Mouse (Mus musculus): Measurements from ENCODE around the gene Stambpl1. TPM values are rescaled to one million over a fixed set of nuclear protein-coding genes. Genes with fewer than 3 reads are reported as not detected.

Stambpl1 gene
- polyA plus RNA-seq, 1 experiment from 2014 or later: 2.0 TPM

GRCm38 (mm10) chr19:34254101-34254879 lies 62.3 kb downstream of the Stambpl1 start:
- WGBS: 49% methylated on average over 14 of the region's 14 CpGs
- Histone ChIP-seq H3K4me2 (ENCODE audit: low read depth, low read length, severe bottlenecking) (no peak overlapping the region), H3K27me3 (ENCODE audit: control insufficient read depth, insufficient read depth, low read length) (no peaks in the 10 kb centered on the region), H3K4me1 (replicated peaks; ENCODE audit: control insufficient read depth, insufficient read depth, low read length) (no peaks in the 10 kb centered on the region), H3K4me3 (ENCODE audit: low read depth, low read length) (no peak overlapping the region), H3K36me3 (ENCODE audit: control insufficient read depth, insufficient read depth, low read length) (no peaks in the 10 kb centered on the region), H3K9ac (ENCODE audit: low read length) (no peak overlapping the region), H3K9me3 (ENCODE audit: control insufficient read depth, low read length) (no peaks in the 10 kb centered on the region), H3K27ac (ENCODE audit: low read depth, low read length) (no peak overlapping the region)
- DNase-seq (ENCODE audit: low spot score) (no peak), ATAC-seq (replicated peaks; ENCODE audit: low FRiP score) (no peak)

- H3K27ac ChIP-seq (ENCODE audit: low read depth, low read length): no peak within 1 kb of the TSS
- H3K9me3 ChIP-seq (ENCODE audit: control insufficient read depth, low read length): no peaks in the 10 kb centered on the region
- H3K27me3 ChIP-seq (ENCODE audit: control insufficient read depth, insufficient read depth, low read length): no peaks in the 10 kb centered on the region
- no peak within 1 kb of the TSS for H3K9ac ChIP-seq (ENCODE audit: low read length)
- no peak for ATAC-seq (replicated peaks; ENCODE audit: low FRiP score)
- DNase-seq (ENCODE audit: low spot score): no peak
- no peaks in the 10 kb centered on the region for H3K36me3 ChIP-seq (ENCODE audit: control insufficient read depth, insufficient read depth, low read length)
- H3K4me3 ChIP-seq (ENCODE audit: low read depth, low read length): no peak within 1 kb of the TSS
- WGBS: 66% methylated on average over 16 of the region's 16 CpGs
- H3K4me2 ChIP-seq (ENCODE audit: low read depth, low read length, severe bottlenecking): no peak within 1 kb of the TSS
- H3K4me1 ChIP-seq (replicated peaks; ENCODE audit: control insufficient read depth, insufficient read depth, low read length): no peaks in the 10 kb centered on the region
Measured at GRCm38 (mm10) chr19:34254880-34255681, 63.1 kb downstream of the Stambpl1 start, which contains the start of gene Acta2. Gene Acta2 (minus strand): TSS chr19:34255590.

- no peaks in the 10 kb centered on the region for H3K4me1 ChIP-seq (replicated peaks; ENCODE audit: control insufficient read depth, insufficient read depth, low read length)
- H3K4me2 ChIP-seq (ENCODE audit: low read depth, low read length, severe bottlenecking): no peak overlapping the region
- 87% methylated on average over 5 of the region's 5 CpGs for WGBS
- H3K27me3 ChIP-seq (ENCODE audit: control insufficient read depth, insufficient read depth, low read length): no peaks in the 10 kb centered on the region
- H3K9me3 ChIP-seq (ENCODE audit: control insufficient read depth, low read length): no peaks in the 10 kb centered on the region
- no peak overlapping the region for H3K27ac ChIP-seq (ENCODE audit: low read depth, low read length)
- no peak overlapping the region for H3K9ac ChIP-seq (ENCODE audit: low read length)
- no peaks in the 10 kb centered on the region for H3K36me3 ChIP-seq (ENCODE audit: control insufficient read depth, insufficient read depth, low read length)
- ATAC-seq (replicated peaks; ENCODE audit: low FRiP score) (no peak), DNase-seq (ENCODE audit: low spot score) (no peak)
- no peak overlapping the region for H3K4me3 ChIP-seq (ENCODE audit: low read depth, low read length)
Measured at GRCm38 (mm10) chr19:34256149-34256548, 64.1 kb downstream of the Stambpl1 start.

GRCm38 (mm10) chr19:34256936-34257335 lies 64.9 kb downstream of the Stambpl1 start:
- Histone ChIP-seq H3K4me2 (ENCODE audit: low read depth, low read length, severe bottlenecking) (no peak overlapping the region), H3K27me3 (ENCODE audit: control insufficient read depth, insufficient read depth, low read length) (no peaks in the 10 kb centered on the region), H3K36me3 (ENCODE audit: control insufficient read depth, insufficient read depth, low read length) (no peaks in the 10 kb centered on the region), H3K4me3 (ENCODE audit: low read depth, low read length) (no peak overlapping the region), H3K9ac (ENCODE audit: low read length) (no peak overlapping the region), H3K9me3 (ENCODE audit: control insufficient read depth, low read length) (no peaks in the 10 kb centered on the region), H3K4me1 (replicated peaks; ENCODE audit: control insufficient read depth, insufficient read depth, low read length) (no peaks in the 10 kb centered on the region), H3K27ac (ENCODE audit: low read depth, low read length) (no peak overlapping the region)
- 96% methylated on average over 2 of the region's 2 CpGs for WGBS
- ATAC-seq (replicated peaks; ENCODE audit: low FRiP score) (no peak), DNase-seq (ENCODE audit: low spot score) (no peak)

GRCm38 (mm10) chr19:34262273-34262974 lies 70.4 kb downstream of the Stambpl1 start:
- no peak overlapping the region for H3K9ac ChIP-seq (ENCODE audit: low read length)
- no peaks in the 10 kb centered on the region for H3K9me3 ChIP-seq (ENCODE audit: control insufficient read depth, low read length)
- no peaks in the 10 kb centered on the region for H3K36me3 ChIP-seq (ENCODE audit: control insufficient read depth, insufficient read depth, low read length)
- H3K4me1 ChIP-seq (replicated peaks; ENCODE audit: control insufficient read depth, insufficient read depth, low read length): no peaks in the 10 kb centered on the region
- WGBS: 73% methylated on average over 2 of the region's 2 CpGs
- no peak overlapping the region for H3K4me2 ChIP-seq (ENCODE audit: low read depth, low read length, severe bottlenecking)
- no peak overlapping the region for H3K4me3 ChIP-seq (ENCODE audit: low read depth, low read length)
- no peak for DNase-seq (ENCODE audit: low spot score)
- no peaks in the 10 kb centered on the region for H3K27me3 ChIP-seq (ENCODE audit: control insufficient read depth, insufficient read depth, low read length)
- H3K27ac ChIP-seq (ENCODE audit: low read depth, low read length): no peak overlapping the region
- ATAC-seq (replicated peaks; ENCODE audit: low FRiP score): no peak

- Histone ChIP-seq H3K4me3 (ENCODE audit: low read depth, low read length) (no peak overlapping the region), H3K9me3 (ENCODE audit: control insufficient read depth, low read length) (no peaks in the 10 kb centered on the region), H3K9ac (ENCODE audit: low read length) (no peak overlapping the region), H3K27ac (ENCODE audit: low read depth, low read length) (no peak overlapping the region), H3K36me3 (ENCODE audit: control insufficient read depth, insufficient read depth, low read length) (no peaks in the 10 kb centered on the region), H3K4me2 (ENCODE audit: low read depth, low read length, severe bottlenecking) (no peak overlapping the region), H3K4me1 (replicated peaks; ENCODE audit: control insufficient read depth, insufficient read depth, low read length) (no peaks in the 10 kb centered on the region), H3K27me3 (ENCODE audit: control insufficient read depth, insufficient read depth, low read length) (no peaks in the 10 kb centered on the region)
- ATAC-seq (replicated peaks; ENCODE audit: low FRiP score) (no peak), DNase-seq (ENCODE audit: low spot score) (no peak)
- WGBS: 69% methylated on average over 5 of the region's 5 CpGs
Measured at GRCm38 (mm10) chr19:34265604-34266193, 73.7 kb downstream of the Stambpl1 start.

- no peak overlapping the region for H3K4me3 ChIP-seq (ENCODE audit: low read depth, low read length)
Measured at GRCm38 (mm10) chr19:34268991-34269390, 77.0 kb downstream of the Stambpl1 start.

GRCm38 (mm10) chr19:34270106-34270726 lies 78.2 kb downstream of the Stambpl1 start:
- Histone ChIP-seq H3K9ac (ENCODE audit: low read length) (no peak overlapping the region), H3K4me2 (ENCODE audit: low read depth, low read length, severe bottlenecking) (no peak overlapping the region), H3K36me3 (ENCODE audit: control insufficient read depth, insufficient read depth, low read length) (no peaks in the 10 kb centered on the region), H3K4me3 (ENCODE audit: low read depth, low read length) (no peak overlapping the region), H3K27ac (ENCODE audit: low read depth, low read length) (no peak overlapping the region), H3K4me1 (replicated peaks; ENCODE audit: control insufficient read depth, insufficient read depth, low read length) (no peaks in the 10 kb centered on the region), H3K9me3 (ENCODE audit: control insufficient read depth, low read length) (no peaks in the 10 kb centered on the region), H3K27me3 (ENCODE audit: control insufficient read depth, insufficient read depth, low read length) (no peaks in the 10 kb centered on the region)
- ATAC-seq (replicated peaks; ENCODE audit: low FRiP score) (no peak), DNase-seq (ENCODE audit: low spot score) (no peak)
- 90% methylated on average over 11 of the region's 11 CpGs for WGBS

More at GRCm38 (mm10) chr19:34268991-34269390, 77.0 kb downstream of the Stambpl1 start:
- DNase-seq (ENCODE audit: low spot score) (no peak), ATAC-seq (replicated peaks; ENCODE audit: low FRiP score) (no peak)
- Histone ChIP-seq H3K36me3 (ENCODE audit: control insufficient read depth, insufficient read depth, low read length) (no peaks in the 10 kb centered on the region), H3K27ac (ENCODE audit: low read depth, low read length) (no peak overlapping the region), H3K4me1 (replicated peaks; ENCODE audit: control insufficient read depth, insufficient read depth, low read length) (no peaks in the 10 kb centered on the region), H3K9ac (ENCODE audit: low read length) (no peak overlapping the region), H3K4me2 (ENCODE audit: low read depth, low read length, severe bottlenecking) (no peak overlapping the region), H3K27me3 (ENCODE audit: control insufficient read depth, insufficient read depth, low read length) (no peaks in the 10 kb centered on the region), H3K9me3 (ENCODE audit: control insufficient read depth, low read length) (no peaks in the 10 kb centered on the region)
- WGBS: 60% methylated on average over 1 of the region's 1 CpGs
